Mouse (Mus musculus) megakaryocyte, embryonic 14.5 days (primary cell): ENCODE results near the gene Slc4a7.

Experiments
- FLI1 ChIP-seq: IDR thresholded peaks from 2 replicates; pipeline ENCODE4 v1.6.1; 2012; ENCODE audit warnings: low read length, inconsistent platforms, mixed read lengths
- GATA1 ChIP-seq: IDR thresholded peaks from 3 replicates; pipeline ENCODE4 v1.6.1; 2012; ENCODE audit warnings: mixed read lengths, low read length, inconsistent platforms, borderline replicate concordance

GRCm38 (mm10) chr14:14834266-14834665 lies 132.2 kb downstream of the Slc4a7 start:
- TF ChIP-seq GATA1 (no peak), FLI1 (no peak)
